Mouse (Mus musculus) limb, embryonic 15.5 days (tissue): Measurements from ENCODE around the gene Adgrf3. TPM values are rescaled to one million over a fixed set of nuclear protein-coding genes. Genes with fewer than 3 reads are reported as not detected.

Experiments used
- ATAC-seq: fragments of 200-750 bp; cut with Nextera tagmentation; 2 replicates; pipeline ENCODE4 v1.8.0; 2017; ENCODE audit warnings: low read depth, moderate TSS enrichment; ENCODE audit not compliant: insufficient number of reproducible peaks, low FRiP score, low TSS enrichment
- H3K27ac ChIP-seq: fragments of 300-500 bp; sonication (generic); 2 replicates; pipeline ENCODE4 v1.5.1; 2015; ENCODE audit warnings: moderate library complexity, mild to moderate bottlenecking, inconsistent platforms
- H3K27me3 ChIP-seq: fragments of 300-500 bp; sonication (generic); 2 replicates; pipeline ENCODE4 v1.6.1; 2015; ENCODE audit warnings: inconsistent platforms
- H3K36me3 ChIP-seq: fragments of 300-500 bp; sonication (generic); 2 replicates; pipeline ENCODE4 v1.6.1; 2015; ENCODE audit warnings: inconsistent platforms
- H3K4me1 ChIP-seq: fragments of 300-500 bp; sonication (generic); 2 replicates; pipeline ENCODE4 v1.6.1; 2015; ENCODE audit warnings: inconsistent platforms
- H3K4me2 ChIP-seq: fragments of 300-500 bp; sonication (generic); 2 replicates; pipeline ENCODE4 v1.6.1; 2015; ENCODE audit warnings: mild to moderate bottlenecking, inconsistent platforms
- H3K4me3 ChIP-seq: fragments of 300-500 bp; sonication (generic); 2 replicates; pipeline ENCODE4 v1.5.1; 2015; ENCODE audit warnings: mild to moderate bottlenecking, inconsistent platforms
- H3K9ac ChIP-seq: fragments of 300-500 bp; sonication (generic); 2 replicates; pipeline ENCODE4 v1.6.1; 2015; ENCODE audit warnings: inconsistent platforms
- H3K9me3 ChIP-seq: fragments of 300-500 bp; sonication (generic); 2 replicates; pipeline ENCODE4 v1.6.1; 2016; ENCODE audit warnings: inconsistent platforms
- WGBS: fragments of 180-500 bp; shearing (Covaris S2); methylation state at CpG from one replicate; pipeline ENCODE4 v1.1.7; 2015; 5-methylcytosine and 5-hydroxymethylcytosine counted together
- polyA plus RNA-seq: library from polyadenylated mRNA; unstranded; fragments of >200 nt; fragmentation: Nextera tagmentation; extraction: Ambion mirVana; gene quantifications from 2 replicates; pipeline ENCODE4 v1.2.1, GENCODE M21; 2015

The Adgrf3 gene
- polyA plus RNA-seq = 0.08 TPM in 1 of 2 replicates, not detected in the other

DNA sequence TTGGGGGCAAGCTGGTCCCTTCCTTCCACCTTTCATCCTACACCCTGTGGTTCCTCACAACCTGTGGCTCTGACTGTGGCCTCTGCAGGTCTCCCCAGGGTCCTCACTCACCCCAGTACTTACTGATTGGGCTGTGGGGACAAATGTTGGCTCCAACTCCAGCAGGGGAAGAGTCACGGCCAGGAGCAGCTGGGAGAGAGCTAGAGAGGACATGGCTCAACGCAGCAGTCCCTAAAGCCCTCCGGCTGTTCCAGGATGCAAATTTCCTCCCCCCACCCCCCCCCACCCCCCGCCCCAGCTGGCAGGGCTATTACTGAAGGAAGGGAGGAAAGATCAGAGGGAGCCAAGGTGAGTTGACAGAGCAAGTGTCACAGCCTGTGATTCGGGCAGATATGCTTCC, at the start of gene Adgrf3:
Adgrf3 (minus strand) TSS at position 230 of the 400 bp plus-strand sequence.
- no peak for ATAC-seq
- H3K4me1 ChIP-seq = peaks cover 13% of the 10 kb centered on the region
- no peak within 1 kb of the TSS for H3K4me3 ChIP-seq
- no peaks in the 10 kb centered on the region for H3K9me3 ChIP-seq
- no peaks in the 10 kb centered on the region for H3K36me3 ChIP-seq
- no peak within 1 kb of the TSS for H3K27ac ChIP-seq
- WGBS = 18% methylated on average over 5 of the region's 5 CpGs
- H3K4me2 ChIP-seq = no peak within 1 kb of the TSS
- no peak within 1 kb of the TSS for H3K9ac ChIP-seq
- no peaks in the 10 kb centered on the region for H3K27me3 ChIP-seq

- ATAC-seq = no peak
- no peak overlapping the region for H3K27ac ChIP-seq
- H3K4me3 ChIP-seq = no peak overlapping the region
- no peak overlapping the region for H3K4me2 ChIP-seq
- no peaks in the 10 kb centered on the region for H3K9me3 ChIP-seq
- 97% methylated on average over 1 of the region's 1 CpGs for WGBS
- H3K4me1 ChIP-seq = peaks cover 9% of the 10 kb centered on the region; the same call in 1 of the 2 replicates
- peaks cover 17% of the 10 kb centered on the region for H3K36me3 ChIP-seq
- H3K9ac ChIP-seq = no peak overlapping the region
- no peaks in the 10 kb centered on the region for H3K27me3 ChIP-seq
Measured at GRCm38 (mm10) chr5:30247666-30248065, 42.1 kb upstream of the Adgrf3 start.

DNA sequence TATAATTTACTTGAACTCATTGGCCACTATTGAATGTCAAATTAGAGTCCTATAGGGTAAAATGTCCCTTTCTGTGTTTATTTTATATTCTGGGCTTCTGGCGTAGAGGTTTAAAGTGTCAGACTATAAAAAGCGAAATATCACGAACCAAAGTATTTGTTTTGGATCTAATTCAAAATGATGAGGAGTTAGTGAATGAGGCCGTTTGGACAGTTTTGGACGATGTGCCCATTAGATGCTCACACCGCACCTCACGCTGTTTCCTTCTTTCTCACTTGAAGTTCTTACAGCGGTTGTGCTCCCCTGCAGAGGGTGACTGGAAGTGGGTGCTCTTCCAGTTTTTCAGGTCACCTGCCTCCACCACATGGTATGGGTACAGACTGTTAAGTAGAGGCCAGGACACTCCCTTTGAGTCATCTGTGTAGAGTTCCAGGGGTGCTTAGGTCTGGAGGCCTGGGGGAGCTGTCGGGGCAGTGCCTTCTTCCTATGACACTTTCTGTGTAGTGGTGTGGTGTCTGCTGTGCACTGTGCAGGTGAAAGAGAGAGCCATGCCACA, 40.4 kb upstream of the Adgrf3 start:
- H3K36me3 ChIP-seq = peaks cover 12% of the 10 kb centered on the region; the same call in 1 of the 2 replicates
- no peak overlapping the region for H3K4me2 ChIP-seq
- no peak overlapping the region for H3K4me3 ChIP-seq
- no peak overlapping the region for H3K27ac ChIP-seq
- no peak overlapping the region for H3K9ac ChIP-seq
- no peaks in the 10 kb centered on the region for H3K27me3 ChIP-seq
- H3K4me1 ChIP-seq = peaks cover 9% of the 10 kb centered on the region; the same call in 1 of the 2 replicates
- no peak for ATAC-seq
- H3K9me3 ChIP-seq = no peaks in the 10 kb centered on the region
- 78% methylated on average over 9 of the region's 9 CpGs for WGBS

GRCm38 (mm10) chr5:30243741-30244140, 38.2 kb upstream of the Adgrf3 start:
- H3K9me3 ChIP-seq = no peaks in the 10 kb centered on the region
- peaks cover 2% of the 10 kb centered on the region; the same call in 1 of the 2 replicates for H3K36me3 ChIP-seq
- 56% methylated on average over 9 of the region's 9 CpGs for WGBS
- ATAC-seq = no peak
- H3K4me1 ChIP-seq = peaks cover 9% of the 10 kb centered on the region; the same call in 1 of the 2 replicates
- no peaks in the 10 kb centered on the region for H3K27me3 ChIP-seq
- no peak overlapping the region for H3K9ac ChIP-seq
- no peak overlapping the region for H3K4me3 ChIP-seq
- H3K4me2 ChIP-seq = no peak overlapping the region
- no peak overlapping the region for H3K27ac ChIP-seq

DNA sequence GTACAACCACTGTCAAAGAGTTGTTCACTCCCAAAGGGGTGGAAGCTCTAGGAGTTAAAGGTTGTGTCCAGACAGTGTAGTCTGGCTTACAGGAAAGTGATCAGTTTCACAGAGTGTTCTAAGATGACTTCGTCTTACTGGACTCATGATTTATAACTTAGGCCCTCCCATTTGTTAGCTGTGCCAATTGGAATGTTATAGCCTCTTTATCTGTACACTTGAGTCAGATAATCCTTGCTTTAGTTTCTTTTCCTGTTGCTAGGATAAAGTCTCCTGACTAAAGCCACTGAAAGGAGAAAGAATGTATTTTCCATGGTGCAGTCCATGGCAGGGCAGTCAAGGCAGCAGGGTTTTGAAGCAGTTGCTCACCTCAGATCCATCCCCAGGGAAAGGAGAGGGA, 36.9 kb upstream of the Adgrf3 start:
- H3K4me2 ChIP-seq = no peak overlapping the region
- H3K9me3 ChIP-seq = no peaks in the 10 kb centered on the region
- H3K9ac ChIP-seq = no peak overlapping the region
- H3K27ac ChIP-seq = no peak overlapping the region
- ATAC-seq = no peak
- no peak overlapping the region for H3K4me3 ChIP-seq
- 26% methylated on average over 1 of the region's 1 CpGs for WGBS
- no peaks in the 10 kb centered on the region for H3K36me3 ChIP-seq
- H3K4me1 ChIP-seq = peaks cover 9% of the 10 kb centered on the region; the same call in 1 of the 2 replicates
- no peaks in the 10 kb centered on the region for H3K27me3 ChIP-seq

DNA sequence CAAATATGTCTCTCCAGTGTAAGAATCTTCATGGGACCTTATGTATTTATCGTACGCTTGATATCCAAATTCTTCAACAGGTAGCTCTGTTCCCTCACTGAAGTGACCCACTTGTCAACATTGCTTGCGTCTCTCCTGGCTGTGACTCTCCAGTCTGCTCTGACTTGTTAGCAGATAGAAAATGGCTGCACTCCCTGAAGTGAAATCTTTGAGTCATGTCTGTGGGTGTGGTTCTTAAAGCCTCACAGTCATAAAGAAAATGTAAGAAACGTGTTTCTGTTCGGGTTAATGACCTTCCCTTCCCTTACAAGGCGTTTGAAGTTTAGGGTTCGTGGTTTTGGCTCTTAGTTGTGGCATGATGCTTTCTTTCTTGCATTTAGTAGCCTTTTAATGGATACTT, 35.0 kb upstream of the Adgrf3 start:
- no peak overlapping the region for H3K9ac ChIP-seq
- H3K27me3 ChIP-seq = no peaks in the 10 kb centered on the region
- no peak overlapping the region for H3K4me3 ChIP-seq
- no peaks in the 10 kb centered on the region for H3K9me3 ChIP-seq
- H3K4me2 ChIP-seq = no peak overlapping the region
- no peaks in the 10 kb centered on the region for H3K36me3 ChIP-seq
- 56% methylated on average over 7 of the region's 7 CpGs for WGBS
- ATAC-seq = no peak
- H3K27ac ChIP-seq = no peak overlapping the region
- H3K4me1 ChIP-seq = peaks cover 9% of the 10 kb centered on the region; the same call in 1 of the 2 replicates

GRCm38 (mm10) chr5:30238533-30238932, 33.0 kb upstream of the Adgrf3 start:
- peaks cover 14% of the 10 kb centered on the region; the same call in 1 of the 2 replicates for H3K4me1 ChIP-seq
- no peaks in the 10 kb centered on the region for H3K9me3 ChIP-seq
- ATAC-seq = no peak
- H3K4me3 ChIP-seq = no peak overlapping the region
- H3K27me3 ChIP-seq = no peaks in the 10 kb centered on the region
- H3K4me2 ChIP-seq = no peak overlapping the region
- no peak overlapping the region for H3K27ac ChIP-seq
- no peak overlapping the region for H3K9ac ChIP-seq
- H3K36me3 ChIP-seq = no peaks in the 10 kb centered on the region
- 91% methylated on average over 5 of the region's 5 CpGs for WGBS

GRCm38 (mm10) chr5:30235641-30236126, 30.2 kb upstream of the Adgrf3 start:
- Histone ChIP-seq H3K4me1 (peaks cover 25% of the 10 kb centered on the region; the same call in 1 of the 2 replicates), H3K27me3 (no peaks in the 10 kb centered on the region), H3K4me3 (no peak overlapping the region), H3K4me2 (no peak overlapping the region), H3K9ac (no peak overlapping the region), H3K27ac (no peak overlapping the region), H3K9me3 (no peaks in the 10 kb centered on the region), H3K36me3 (peaks cover under 1% of the 10 kb centered on the region; the same call in 1 of the 2 replicates)
- WGBS = 82% methylated on average over 2 of the region's 2 CpGs
- no peak for ATAC-seq

DNA sequence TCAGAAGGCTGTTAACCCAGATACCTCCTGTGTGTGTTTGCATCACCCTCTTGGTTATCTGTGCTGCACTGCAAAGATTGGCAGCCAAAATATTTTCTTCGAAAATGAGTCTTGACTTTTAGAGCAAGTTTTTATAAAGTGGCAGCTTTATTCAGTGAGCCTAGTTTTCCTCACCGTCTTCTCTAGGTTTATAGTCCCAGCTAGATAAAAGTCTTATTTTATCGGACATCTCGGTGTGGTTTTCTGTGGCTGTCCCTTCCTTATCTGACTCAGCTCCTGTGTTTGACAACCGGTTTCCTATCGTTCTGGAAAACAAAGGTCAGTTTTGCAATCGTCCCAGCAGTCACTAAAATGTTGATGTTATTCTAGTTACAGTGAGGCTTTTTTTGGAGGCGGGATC, 28.5 kb upstream of the Adgrf3 start:
- no peak for ATAC-seq
- H3K4me2 ChIP-seq = peak overlapping the region; percentile 73; the same call in 1 of the 2 replicates
- peak overlapping the region; percentile 88; the same call in 1 of the 2 replicates for H3K4me3 ChIP-seq
- H3K9ac ChIP-seq = no peak overlapping the region
- no peak overlapping the region for H3K27ac ChIP-seq
- H3K27me3 ChIP-seq = no peaks in the 10 kb centered on the region
- H3K4me1 ChIP-seq = peaks cover 25% of the 10 kb centered on the region; the same call in 1 of the 2 replicates
- WGBS = 67% methylated on average over 8 of the region's 8 CpGs
- H3K9me3 ChIP-seq = no peaks in the 10 kb centered on the region
- peaks cover 7% of the 10 kb centered on the region for H3K36me3 ChIP-seq

DNA sequence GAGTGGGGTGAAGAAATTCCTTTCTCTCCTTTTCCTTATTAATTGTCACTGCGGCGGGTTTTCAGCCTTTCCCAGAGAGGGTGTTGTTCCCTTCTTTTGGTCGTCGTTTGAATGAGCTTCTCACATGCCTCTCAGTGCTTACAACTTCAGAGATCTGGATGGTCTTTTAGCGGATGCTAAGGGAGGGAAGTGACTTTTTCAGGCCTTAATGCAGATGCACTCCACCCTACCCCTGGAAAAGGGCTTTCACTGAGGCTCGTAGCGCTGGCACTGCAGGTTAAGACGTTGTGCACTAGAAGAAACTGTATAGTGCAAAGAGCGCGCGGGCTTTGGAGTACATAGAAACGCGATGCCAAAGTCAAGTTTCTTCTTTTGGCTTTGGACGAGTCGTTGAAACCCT, 27.5 kb upstream of the Adgrf3 start:
- Histone ChIP-seq H3K4me3 (peak overlapping the region; percentile 88), H3K27ac (peak overlapping the region; percentile 91), H3K9ac (peak overlapping the region; percentile 70), H3K36me3 (peaks cover 7% of the 10 kb centered on the region), H3K27me3 (no peaks in the 10 kb centered on the region), H3K9me3 (no peaks in the 10 kb centered on the region), H3K4me1 (peaks cover 25% of the 10 kb centered on the region; the same call in 1 of the 2 replicates), H3K4me2 (peak overlapping the region; percentile 73)
- WGBS = 2% methylated on average over 15 of the region's 15 CpGs
- ATAC-seq = no peak

- Histone ChIP-seq H3K27me3 (no peaks in the 10 kb centered on the region), H3K4me3 (peak within 1 kb of the TSS; percentile 88), H3K9me3 (no peaks in the 10 kb centered on the region), H3K9ac (peak within 1 kb of the TSS; percentile 70), H3K4me2 (peak within 1 kb of the TSS; percentile 73), H3K27ac (peak within 1 kb of the TSS; percentile 91), H3K36me3 (peaks cover 7% of the 10 kb centered on the region), H3K4me1 (peaks cover 25% of the 10 kb centered on the region; the same call in 1 of the 2 replicates)
- peak; percentile 100 for ATAC-seq
- WGBS = 1% methylated on average over 71 of the region's 71 CpGs
Measured at GRCm38 (mm10) chr5:30232271-30232971, 26.9 kb upstream of the Adgrf3 start, which contains the start of gene Selenoi. TSS of gene Selenoi (plus strand) at chr5:30232581.

- Histone ChIP-seq H3K4me2 (peak overlapping the region; percentile 73), H3K36me3 (peaks cover 7% of the 10 kb centered on the region), H3K9me3 (no peaks in the 10 kb centered on the region), H3K27me3 (no peaks in the 10 kb centered on the region), H3K4me1 (peaks cover 25% of the 10 kb centered on the region; the same call in 1 of the 2 replicates), H3K9ac (peak overlapping the region; percentile 45), H3K27ac (peak overlapping the region; percentile 74), H3K4me3 (peak overlapping the region; percentile 88)
- no peak for ATAC-seq
- WGBS = 29% methylated on average over 16 of the region's 16 CpGs
Measured at GRCm38 (mm10) chr5:30231891-30232270, 26.4 kb upstream of the Adgrf3 start.
